Mouse (Mus musculus) forebrain, embryonic 16.5 days (tissue): ENCODE measurements around the gene Klf17. TPM values are rescaled to one million over a fixed set of nuclear protein-coding genes. Genes with fewer than 3 reads are reported as not detected.

Source experiments
- polyA plus RNA-seq: library from polyadenylated mRNA; unstranded; fragments of >200 nt; fragmentation: Nextera tagmentation; extraction: Ambion mirVana; gene quantifications from 2 replicates; pipeline ENCODE4 v1.2.1, GENCODE M21; 2015

Klf17 gene
- polyA plus RNA-seq, 1 experiment from 2014 or later: not detected

Other genes starting within 250 kb of the Klf17 start
- gene Eri3, start 215.3 kb downstream of the Klf17 start, polyA plus RNA-seq: 256 and 257 TPM in 2 replicates
- 80.1 and 80.4 TPM in 2 replicates for gene Dmap1, start 83.4 kb downstream of the Klf17 start, polyA plus RNA-seq
- not detected in 2 replicates for gene Gm12845, start 41.2 kb downstream of the Klf17 start, polyA plus RNA-seq
- gene Slc6a9, start 68.9 kb upstream of the Klf17 start, polyA plus RNA-seq: 12.0 and 16.2 TPM in 2 replicates
- gene Ccdc24, start 106.9 kb upstream of the Klf17 start, polyA plus RNA-seq: 2.0 and 2.4 TPM in 2 replicates
- 47.8 and 47.9 TPM in 2 replicates for gene B4galt2, start 117.8 kb upstream of the Klf17 start, polyA plus RNA-seq
- gene Atp6v0b, start 121.7 kb upstream of the Klf17 start, polyA plus RNA-seq: 426 and 531 TPM in 2 replicates
- gene Dph2, start 126.4 kb upstream of the Klf17 start, polyA plus RNA-seq: 29.8 and 30.1 TPM in 2 replicates
- 74.3 and 79.9 TPM in 2 replicates for gene Ipo13, start 149.4 kb upstream of the Klf17 start, polyA plus RNA-seq
- gene Artn, start 164.1 kb upstream of the Klf17 start, polyA plus RNA-seq: 0.11 and 0.48 TPM in 2 replicates